Mouse (Mus musculus) brain, embryonic 18.5 days (tissue): ENCODE results near the gene Ccser1.
"Not testable (repeated sequence)": the region's sequence is repeated elsewhere in the genome, so short reads cannot be mapped to it uniquely, and the experiment has no call there.

Experiments
- DNase-seq: peaks from one replicate; pipeline ENCODE4 v3.0.0-alpha.2; 2012; ENCODE audit warnings: low read depth, low spot score

The Ccser1 gene

GRCm38 (mm10) chr6:61223563-61223962 lies 43.4 kb downstream of the Ccser1 start:
- DNase-seq: no peak

DNA sequence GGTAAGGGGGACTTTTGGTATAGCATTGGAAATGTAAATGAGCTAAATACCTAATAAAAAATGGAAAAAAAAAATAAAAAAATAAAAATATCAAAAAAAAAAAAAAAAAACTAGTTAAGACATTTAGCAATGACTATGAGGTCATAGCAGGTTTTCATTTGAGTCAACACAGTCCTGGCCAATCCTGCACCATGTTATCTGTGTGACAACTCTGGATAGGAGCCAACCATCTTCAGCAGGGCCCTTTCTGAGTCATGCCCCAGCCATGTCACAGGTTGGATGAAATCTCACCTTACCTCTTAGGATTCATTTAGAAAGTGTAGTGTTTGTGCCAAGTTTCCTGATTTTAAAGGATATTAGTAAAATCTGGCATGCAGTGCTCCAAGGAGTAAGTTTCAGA lies 45.2 kb downstream of the Ccser1 start:
- no peak for DNase-seq

DNA sequence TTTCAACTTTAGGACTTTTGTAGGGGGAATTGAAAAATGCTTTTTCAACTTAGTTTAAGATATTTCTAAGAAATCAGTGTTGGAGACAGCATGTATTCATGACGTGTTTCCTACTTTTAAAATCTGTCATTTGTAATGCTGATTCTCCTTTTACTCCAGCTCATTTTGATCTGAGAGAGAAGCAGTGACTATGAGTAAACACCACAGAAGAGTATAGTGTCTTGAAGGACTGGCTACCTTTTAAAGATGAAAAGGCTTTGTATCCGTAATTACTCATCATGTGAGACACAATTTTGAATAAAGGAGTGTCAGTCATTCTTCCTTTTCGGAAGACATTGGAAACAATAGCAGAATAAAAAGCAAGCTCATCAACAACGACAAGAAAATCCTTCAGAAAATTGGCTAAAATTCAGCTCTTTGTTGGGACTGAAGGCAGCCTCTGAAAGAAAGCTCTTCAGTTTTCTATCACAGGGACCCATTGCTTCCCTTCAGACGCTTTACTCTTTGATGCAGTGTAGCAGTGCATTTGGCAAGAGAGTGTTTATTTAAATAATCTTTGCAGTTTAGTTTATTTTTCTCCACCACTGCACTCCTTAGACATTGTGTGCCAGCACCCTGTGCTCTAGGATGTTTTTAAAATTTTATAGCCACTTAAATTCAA lies 50.1 kb downstream of the Ccser1 start:
- DNase-seq: no peak

GRCm38 (mm10) chr6:61233060-61233459 lies 52.9 kb downstream of the Ccser1 start:
- DNase-seq: no peak

DNA sequence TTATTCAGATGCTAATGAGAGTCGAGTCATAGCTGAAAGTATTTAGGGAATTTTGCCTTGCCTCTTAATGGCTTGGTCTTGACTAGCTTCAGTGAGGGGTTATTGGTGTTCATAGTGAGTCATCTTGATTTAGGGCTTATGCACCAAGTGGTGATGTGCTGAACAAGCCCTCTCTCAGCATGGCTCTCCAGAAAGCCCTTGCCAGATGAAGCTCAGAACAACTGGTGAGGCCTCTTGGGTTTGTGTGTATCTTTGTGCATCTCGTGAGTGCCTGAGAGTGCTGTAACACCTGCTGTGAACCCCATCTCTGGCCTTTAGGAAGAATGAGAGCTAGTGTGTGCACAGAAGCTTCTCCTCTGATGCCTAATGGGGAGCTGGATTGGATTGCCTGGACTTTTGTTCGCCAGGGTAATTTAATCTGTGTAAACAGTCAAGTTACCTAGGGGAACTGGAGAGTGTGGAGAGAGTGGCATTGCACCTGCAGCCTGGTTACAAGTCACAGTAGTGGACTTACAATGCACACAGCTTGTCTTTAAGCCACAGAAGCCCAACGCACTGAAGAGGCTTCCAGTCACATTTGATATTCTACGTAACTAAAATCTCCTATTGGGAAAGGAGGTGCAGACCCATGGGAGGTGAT lies 53.5 kb downstream of the Ccser1 start:
- no peak for DNase-seq

- DNase-seq: no peak
Measured at GRCm38 (mm10) chr6:61240618-61241017, 60.5 kb downstream of the Ccser1 start.

DNA sequence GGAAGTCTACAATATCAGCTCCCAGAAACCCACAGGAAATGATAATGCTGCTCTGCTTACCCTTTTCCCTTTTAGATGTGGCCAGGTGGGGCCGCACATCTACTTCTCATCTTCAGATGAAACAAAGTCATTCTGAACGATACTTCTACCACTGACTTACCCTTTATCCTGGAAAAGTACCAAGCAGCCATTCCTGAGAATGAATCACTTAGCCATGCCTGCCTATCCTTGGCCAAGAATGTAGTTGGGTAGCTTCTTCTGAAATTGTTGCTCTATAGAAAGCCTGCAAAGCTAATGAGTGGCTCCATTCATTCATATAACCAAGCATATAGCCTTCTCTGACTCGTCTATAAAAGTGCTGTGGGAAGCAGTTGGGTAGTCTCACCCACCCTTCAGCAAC lies 62.4 kb downstream of the Ccser1 start:
- no peak for DNase-seq

- no peak for DNase-seq
Measured at GRCm38 (mm10) chr6:61246523-61246922, 66.4 kb downstream of the Ccser1 start.

DNA sequence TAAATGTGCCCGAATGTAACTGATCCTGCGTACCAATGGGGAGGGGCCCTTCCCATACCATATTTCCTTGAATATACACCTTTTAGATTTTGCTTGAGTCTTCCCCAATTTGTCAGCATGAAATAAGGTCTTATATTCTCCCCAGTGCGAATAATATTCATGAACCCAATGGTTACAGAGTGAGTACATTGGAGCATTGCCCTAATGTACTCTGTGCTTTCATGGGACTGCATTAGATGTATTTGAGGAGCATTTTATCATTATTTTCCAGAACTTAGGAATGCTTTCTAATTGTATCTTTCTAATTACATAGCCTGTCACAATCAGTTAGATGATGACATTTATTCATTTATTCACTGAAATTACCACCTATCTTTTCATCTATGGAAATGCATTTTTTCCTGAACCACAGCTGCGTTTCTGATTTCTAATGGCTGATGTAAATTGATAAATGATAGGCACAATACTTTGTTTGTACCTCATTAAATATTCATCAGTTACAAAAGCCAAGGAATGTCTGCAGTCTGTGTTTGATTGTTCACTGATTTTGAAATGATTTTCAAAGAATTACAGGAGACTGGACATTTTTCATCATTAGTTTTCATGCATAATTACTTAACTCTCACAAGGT lies 67.8 kb downstream of the Ccser1 start:
- DNase-seq: no peak

- DNase-seq: no peak
Measured at GRCm38 (mm10) chr6:61248700-61249099, 68.6 kb downstream of the Ccser1 start.

GRCm38 (mm10) chr6:61251232-61251631 lies 71.1 kb downstream of the Ccser1 start:
- DNase-seq: no peak

GRCm38 (mm10) chr6:61252912-61253311 lies 72.8 kb downstream of the Ccser1 start:
- no peak for DNase-seq

DNA sequence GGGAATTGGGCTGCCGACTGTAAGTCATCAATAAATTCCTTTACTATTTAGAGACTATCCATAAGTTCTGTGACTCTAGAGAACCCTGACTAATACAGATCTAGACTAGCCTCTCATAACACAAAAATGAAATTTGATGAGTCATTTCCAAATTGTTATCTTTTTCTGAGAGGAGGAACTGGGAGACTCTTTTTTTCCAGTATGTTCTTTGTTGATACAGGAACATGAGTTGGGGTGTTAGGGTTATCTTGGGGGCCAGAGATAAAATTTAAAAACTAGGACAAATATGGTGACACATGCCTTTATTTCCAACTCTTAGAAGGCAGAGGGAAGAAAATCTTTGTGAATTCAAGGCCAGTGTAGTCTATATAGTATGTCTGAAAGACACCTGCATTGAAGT lies 75.8 kb downstream of the Ccser1 start:
- not testable (repeated sequence) for DNase-seq

DNA sequence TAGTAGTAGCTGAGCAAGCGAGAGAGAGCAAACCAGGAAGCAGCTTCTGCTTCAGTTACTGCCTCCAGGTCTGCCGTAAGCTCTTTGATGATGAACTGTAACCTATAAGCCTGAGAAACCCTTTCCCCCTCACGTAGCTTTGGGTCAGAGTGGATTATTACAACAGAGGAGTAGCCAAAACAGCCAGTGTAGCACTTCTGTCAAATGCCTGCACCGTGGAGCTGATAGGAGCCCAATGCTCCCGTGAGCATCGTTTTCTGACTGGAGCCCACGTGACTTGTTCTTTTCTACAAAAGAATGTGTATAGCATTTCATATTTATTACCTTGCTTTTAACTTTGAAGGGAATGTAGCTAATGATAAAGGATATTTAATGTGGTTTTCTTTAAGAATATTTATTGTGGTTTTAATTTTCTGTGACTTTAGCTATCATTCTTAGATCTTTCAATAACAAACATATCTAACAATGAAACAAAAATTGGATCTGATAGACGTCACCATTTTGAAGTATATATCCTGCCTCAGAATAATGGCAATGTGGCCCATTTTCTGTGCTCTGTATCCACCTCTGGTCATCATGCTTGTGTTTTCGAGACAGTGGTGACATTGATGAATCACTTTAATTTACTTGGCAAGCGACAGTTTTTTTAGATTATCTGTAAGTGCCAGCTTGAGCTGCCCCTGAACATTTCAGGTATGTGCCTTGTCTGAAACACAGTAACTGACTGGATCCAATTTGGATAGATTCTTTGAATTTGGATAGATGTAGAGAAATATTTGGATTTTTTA lies 78.9 kb downstream of the Ccser1 start:
- DNase-seq: no peak

GRCm38 (mm10) chr6:61261381-61261780 lies 81.3 kb downstream of the Ccser1 start:
- no peak for DNase-seq

DNA sequence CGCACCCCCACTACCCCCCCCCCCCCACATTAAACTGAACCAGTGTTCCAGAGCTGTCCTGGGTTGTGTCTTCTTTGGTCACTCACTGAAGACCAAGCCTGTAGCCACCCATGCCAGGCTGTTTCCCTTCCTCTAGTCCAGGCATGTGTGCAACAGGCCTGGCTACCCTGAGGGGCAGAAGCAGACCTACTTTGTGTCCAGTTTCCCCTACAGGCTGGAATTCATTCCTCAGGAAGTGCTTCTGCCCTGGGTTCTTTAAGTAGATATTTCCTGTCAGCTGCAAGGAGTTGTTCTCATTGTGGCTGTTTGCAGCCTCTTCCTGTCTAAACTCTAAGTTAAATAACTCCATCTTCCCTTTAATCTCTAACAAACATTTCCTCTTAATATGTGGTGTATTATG lies 82.3 kb downstream of the Ccser1 start:
- DNase-seq: no peak

DNA sequence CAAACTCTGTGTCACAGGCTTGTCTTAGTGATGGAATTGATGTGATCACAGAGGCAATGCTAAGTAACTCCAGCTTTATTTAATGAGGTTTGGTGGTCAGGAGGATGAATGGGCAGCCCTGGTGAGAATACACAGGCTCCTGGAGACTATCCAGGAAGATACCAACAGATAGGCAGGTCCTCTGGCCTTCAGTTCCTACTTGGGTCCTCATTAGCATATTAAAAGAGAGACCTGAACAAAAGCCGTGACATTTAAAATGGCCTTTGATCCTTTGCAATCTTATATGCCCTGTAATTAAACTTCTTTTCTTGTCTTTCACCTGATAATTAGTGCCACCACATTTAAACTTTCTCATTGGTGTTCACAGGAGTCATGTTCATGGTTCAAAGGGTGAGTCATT lies 83.2 kb downstream of the Ccser1 start:
- DNase-seq: no peak

DNA sequence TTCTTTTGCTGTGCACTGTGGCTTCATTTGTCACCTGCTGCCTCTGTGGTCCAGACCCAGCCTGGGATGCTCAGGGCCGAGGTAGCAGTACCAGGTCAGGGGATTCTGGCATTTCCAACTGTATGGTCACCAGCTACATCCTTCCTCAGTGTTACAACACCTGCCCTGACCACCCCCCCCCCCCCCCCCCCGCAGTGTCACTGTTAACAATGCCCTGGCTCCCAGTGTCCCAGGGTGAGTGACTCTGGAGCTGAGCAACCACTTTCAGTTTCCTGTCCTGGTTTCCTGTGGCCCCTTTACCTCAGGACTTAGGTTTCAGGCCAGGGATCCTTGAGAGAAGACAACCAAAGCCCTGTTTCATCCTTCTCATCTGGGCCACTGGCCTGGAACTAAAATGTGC lies 90.9 kb downstream of the Ccser1 start:
- no peak for DNase-seq

- DNase-seq: no peak
Measured at GRCm38 (mm10) chr6:61273430-61273829, 93.3 kb downstream of the Ccser1 start.

- DNase-seq: no peak
Measured at GRCm38 (mm10) chr6:61279506-61279905, 99.4 kb downstream of the Ccser1 start.

DNA sequence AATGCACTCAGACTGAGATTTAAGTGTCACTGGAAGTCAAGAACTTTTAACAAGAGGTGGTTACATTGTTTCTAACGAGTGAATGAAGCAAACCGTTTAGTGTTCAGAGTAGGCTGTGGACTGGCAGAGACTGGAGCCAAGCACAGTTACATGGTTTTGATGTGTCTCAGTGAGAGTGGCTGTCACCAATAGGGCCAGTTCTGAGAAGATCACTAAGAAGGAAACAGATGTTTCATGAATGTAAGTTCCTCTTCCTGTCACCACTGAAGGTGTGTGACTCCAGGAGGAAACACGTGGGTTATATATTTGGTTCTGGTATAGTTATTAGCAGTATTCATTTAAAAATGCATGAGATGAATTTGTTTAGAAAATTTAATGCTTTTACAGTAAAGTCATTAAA lies 112.8 kb downstream of the Ccser1 start:
- DNase-seq: no peak

- no peak for DNase-seq
Measured at GRCm38 (mm10) chr6:61295535-61295934, 115.4 kb downstream of the Ccser1 start.
